Mouse (Mus musculus): ENCODE results near the gene Crocc. TPM values are rescaled to one million over a fixed set of nuclear protein-coding genes. Genes with fewer than 3 reads are reported as not detected.
A peak's percentile ranks its signal among the peaks of the same experiment; 100 is the strongest.

The Crocc gene
- polyA plus RNA-seq, 1 experiment from 2014 or later, result 4.9 TPM

- Histone ChIP-seq H3K36me3 (0 out of 2 replicates have a peak, but pooled peaks cover 7% of the 10 kb centered on the region), H3K9ac (replicated peaks) (no peak overlapping the region), H3K9me3 (replicated peaks) (no peaks in the 10 kb centered on the region), H3K4me2 (peak overlapping the region; percentile 33), H3K4me1 (peaks cover 64% of the 10 kb centered on the region), H3K27me3 (replicated peaks) (no peaks in the 10 kb centered on the region), H3K27ac (replicated peaks) (peak overlapping the region; percentile 90), H3K4me3 (replicated peaks) (no peak overlapping the region)
- WGBS, result 27% methylated on average over 17 of the region's 17 CpGs
- peak; percentile 25 for ATAC-seq (ENCODE audit: low FRiP score)
Measured at GRCm38 (mm10) chr4:141048810-141049475, 11.4 kb downstream of the Crocc start.

GRCm38 (mm10) chr4:141044816-141045215, 15.5 kb downstream of the Crocc start:
- Histone ChIP-seq H3K4me1 (peaks cover 29% of the 10 kb centered on the region), H3K9me3 (replicated peaks) (no peaks in the 10 kb centered on the region), H3K4me2 (no peak overlapping the region), H3K27ac (replicated peaks) (0 out of 2 replicates have a peak overlapping the region, but pooled peaks have one; percentile 19), H3K9ac (replicated peaks) (no peak overlapping the region), H3K36me3 (peaks cover 14% of the 10 kb centered on the region; the same call in 1 of the 2 replicates), H3K4me3 (replicated peaks) (no peak overlapping the region), H3K27me3 (replicated peaks) (no peaks in the 10 kb centered on the region)
- ATAC-seq (ENCODE audit: low FRiP score), result no peak
- WGBS, result 12% methylated on average over 8 of the region's 8 CpGs

- Histone ChIP-seq H3K27me3 (replicated peaks) (no peaks in the 10 kb centered on the region), H3K4me3 (replicated peaks) (no peak overlapping the region), H3K4me1 (peaks cover 5% of the 10 kb centered on the region), H3K27ac (replicated peaks) (no peak overlapping the region), H3K9ac (replicated peaks) (no peak overlapping the region), H3K4me2 (no peak overlapping the region), H3K36me3 (peaks cover 20% of the 10 kb centered on the region; the same call in 1 of the 2 replicates), H3K9me3 (replicated peaks) (no peaks in the 10 kb centered on the region)
- 47% methylated on average over 12 of the region's 12 CpGs for WGBS
- ATAC-seq (ENCODE audit: low FRiP score), result no peak
Measured at GRCm38 (mm10) chr4:141041117-141041516, 19.2 kb downstream of the Crocc start.

GRCm38 (mm10) chr4:141033606-141034549, 26.5 kb downstream of the Crocc start:
- H3K27me3 ChIP-seq (replicated peaks), result no peaks in the 10 kb centered on the region
- peaks cover 18% of the 10 kb centered on the region; the same call in 1 of the 2 replicates for H3K4me1 ChIP-seq
- no peak overlapping the region for H3K4me3 ChIP-seq (replicated peaks)
- 0 out of 2 replicates have a peak, but pooled peaks have one; percentile 15 for ATAC-seq (ENCODE audit: low FRiP score)
- no peaks in the 10 kb centered on the region for H3K9me3 ChIP-seq (replicated peaks)
- peaks cover 25% of the 10 kb centered on the region; the same call in 1 of the 2 replicates for H3K36me3 ChIP-seq
- no peak overlapping the region for H3K4me2 ChIP-seq
- no peak overlapping the region for H3K9ac ChIP-seq (replicated peaks)
- 73% methylated on average over 27 of the region's 27 CpGs for WGBS
- no peak overlapping the region; the same call in 1 of the 2 replicates for H3K27ac ChIP-seq (replicated peaks)

GRCm38 (mm10) chr4:141031733-141032132, 28.6 kb downstream of the Crocc start:
- H3K9ac ChIP-seq (replicated peaks), result no peak overlapping the region
- H3K4me2 ChIP-seq, result no peak overlapping the region
- WGBS, result 14% methylated on average over 6 of the region's 6 CpGs
- no peaks in the 10 kb centered on the region for H3K27me3 ChIP-seq (replicated peaks)
- peaks cover 26% of the 10 kb centered on the region for H3K36me3 ChIP-seq
- peak; percentile 66; the same call in 1 of the 2 replicates for ATAC-seq (ENCODE audit: low FRiP score)
- H3K4me1 ChIP-seq, result peaks cover 18% of the 10 kb centered on the region; the same call in 1 of the 2 replicates
- H3K9me3 ChIP-seq (replicated peaks), result no peaks in the 10 kb centered on the region
- no peak overlapping the region for H3K4me3 ChIP-seq (replicated peaks)
- H3K27ac ChIP-seq (replicated peaks), result 0 out of 2 replicates have a peak overlapping the region, but pooled peaks have one; percentile 9

GRCm38 (mm10) chr4:141030541-141031206, 29.7 kb downstream of the Crocc start:
- H3K27me3 ChIP-seq (replicated peaks), result no peaks in the 10 kb centered on the region
- no peak overlapping the region for H3K9ac ChIP-seq (replicated peaks)
- H3K4me1 ChIP-seq, result peaks cover 18% of the 10 kb centered on the region; the same call in 1 of the 2 replicates
- no peak for ATAC-seq (ENCODE audit: low FRiP score)
- 81% methylated on average over 17 of the region's 18 CpGs for WGBS
- no peak overlapping the region for H3K4me3 ChIP-seq (replicated peaks)
- no peak overlapping the region for H3K27ac ChIP-seq (replicated peaks)
- H3K9me3 ChIP-seq (replicated peaks), result no peaks in the 10 kb centered on the region
- H3K4me2 ChIP-seq, result no peak overlapping the region
- H3K36me3 ChIP-seq, result peaks cover 24% of the 10 kb centered on the region

- WGBS, result 73% methylated on average over 27 of the region's 27 CpGs
- no peak overlapping the region for H3K4me3 ChIP-seq (replicated peaks)
- H3K4me1 ChIP-seq, result peaks cover 23% of the 10 kb centered on the region
- no peak for ATAC-seq (ENCODE audit: low FRiP score)
- no peak overlapping the region for H3K27ac ChIP-seq (replicated peaks)
- no peak overlapping the region for H3K9ac ChIP-seq (replicated peaks)
- peaks cover 16% of the 10 kb centered on the region for H3K36me3 ChIP-seq
- H3K27me3 ChIP-seq (replicated peaks), result no peaks in the 10 kb centered on the region
- no peaks in the 10 kb centered on the region for H3K9me3 ChIP-seq (replicated peaks)
- H3K4me2 ChIP-seq, result no peak overlapping the region
Measured at GRCm38 (mm10) chr4:141024992-141025391, 35.4 kb downstream of the Crocc start.

GRCm38 (mm10) chr4:141024052-141024451, 36.3 kb downstream of the Crocc start:
- H3K9me3 ChIP-seq (replicated peaks), result no peaks in the 10 kb centered on the region

GRCm38 (mm10) chr4:141021614-141021929, 38.8 kb downstream of the Crocc start:
- ATAC-seq (ENCODE audit: low FRiP score), result no peak
- Histone ChIP-seq H3K9me3 (replicated peaks) (no peaks in the 10 kb centered on the region), H3K4me3 (replicated peaks) (no peak overlapping the region), H3K27ac (replicated peaks) (peak overlapping the region; percentile 81), H3K27me3 (replicated peaks) (no peaks in the 10 kb centered on the region), H3K4me2 (no peak overlapping the region), H3K9ac (replicated peaks) (no peak overlapping the region), H3K4me1 (peaks cover 37% of the 10 kb centered on the region), H3K36me3 (peaks cover 6% of the 10 kb centered on the region)
- 41% methylated on average over 11 of the region's 11 CpGs for WGBS

More at GRCm38 (mm10) chr4:141024052-141024451, 36.3 kb downstream of the Crocc start:
- WGBS, result 77% methylated on average over 9 of the region's 9 CpGs
- H3K4me1 ChIP-seq, result peaks cover 32% of the 10 kb centered on the region
- H3K4me2 ChIP-seq, result no peak overlapping the region
- peaks cover 11% of the 10 kb centered on the region for H3K36me3 ChIP-seq
- H3K4me3 ChIP-seq (replicated peaks), result no peak overlapping the region
- no peaks in the 10 kb centered on the region for H3K27me3 ChIP-seq (replicated peaks)
- no peak overlapping the region for H3K27ac ChIP-seq (replicated peaks)
- H3K9ac ChIP-seq (replicated peaks), result no peak overlapping the region
- no peak for ATAC-seq (ENCODE audit: low FRiP score)

- peak overlapping the region; percentile 81 for H3K27ac ChIP-seq (replicated peaks)
- H3K9me3 ChIP-seq (replicated peaks), result no peaks in the 10 kb centered on the region
- peaks cover 7% of the 10 kb centered on the region for H3K36me3 ChIP-seq
- H3K9ac ChIP-seq (replicated peaks), result no peak overlapping the region
- peak; percentile 60 for ATAC-seq (ENCODE audit: low FRiP score)
- peaks cover 37% of the 10 kb centered on the region for H3K4me1 ChIP-seq
- H3K4me3 ChIP-seq (replicated peaks), result no peak overlapping the region
- 19% methylated on average over 14 of the region's 14 CpGs for WGBS
- no peaks in the 10 kb centered on the region for H3K27me3 ChIP-seq (replicated peaks)
- no peak overlapping the region for H3K4me2 ChIP-seq
Measured at GRCm38 (mm10) chr4:141020811-141021613, 39.3 kb downstream of the Crocc start.

All from neural tube, embryonic 15.5 days (tissue).